Mouse (Mus musculus): ENCODE measurements around the gene Fam160a1.

The Fam160a1 gene

DNA sequence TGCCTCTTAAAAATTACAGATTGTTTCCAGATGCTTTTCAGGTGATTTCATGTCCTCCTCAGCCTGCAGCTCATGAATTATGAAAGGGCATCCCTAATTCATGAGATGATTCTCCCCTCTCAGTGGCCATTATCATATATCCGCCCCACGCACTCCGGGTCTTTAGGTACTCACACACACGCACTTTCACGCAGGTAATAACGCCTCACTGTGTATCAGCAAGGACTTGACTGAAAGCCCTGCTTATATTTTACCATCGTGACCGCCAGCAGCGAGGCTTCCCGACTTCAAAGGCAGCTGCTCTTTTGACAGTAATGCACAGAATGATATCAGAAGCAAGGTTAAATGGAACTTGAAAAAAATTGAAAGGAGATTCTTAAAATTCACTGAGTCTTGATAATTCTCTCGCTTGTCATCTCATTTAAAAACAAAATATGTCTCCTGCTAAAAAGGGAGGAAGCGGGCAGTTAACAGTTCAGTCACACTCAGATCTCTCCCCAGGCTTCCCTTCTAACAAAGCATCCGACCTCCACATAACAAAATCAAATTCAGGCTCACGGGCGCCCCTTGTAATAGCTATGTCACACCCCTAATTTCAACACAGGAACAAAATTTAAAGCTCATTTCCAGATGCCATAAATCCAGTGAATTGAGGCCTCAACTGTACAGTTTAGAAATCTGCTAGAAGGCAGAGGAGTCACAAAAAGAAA is 3.9 kb upstream of the Fam160a1 start:
- no peak for DNase-seq

DNA sequence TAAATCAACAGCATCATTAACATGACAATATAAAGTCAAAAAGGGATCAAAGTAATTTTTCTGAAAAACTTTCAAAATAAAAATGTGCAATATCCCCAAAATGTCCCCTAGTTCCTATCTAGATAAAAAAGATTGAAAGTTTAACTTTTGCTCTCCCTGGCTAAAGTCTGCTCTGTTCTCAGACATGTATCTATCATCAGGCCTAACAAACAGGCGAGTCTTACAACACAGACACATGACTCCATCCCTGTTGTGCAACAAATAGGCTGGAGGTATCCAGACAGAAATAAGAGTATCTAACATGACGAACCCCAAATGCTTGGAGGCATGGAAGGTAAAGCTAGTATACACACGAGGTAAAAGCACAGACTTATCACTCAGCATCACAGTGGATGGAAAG is 2.2 kb upstream of the Fam160a1 start:
- no peak for DNase-seq

DNA sequence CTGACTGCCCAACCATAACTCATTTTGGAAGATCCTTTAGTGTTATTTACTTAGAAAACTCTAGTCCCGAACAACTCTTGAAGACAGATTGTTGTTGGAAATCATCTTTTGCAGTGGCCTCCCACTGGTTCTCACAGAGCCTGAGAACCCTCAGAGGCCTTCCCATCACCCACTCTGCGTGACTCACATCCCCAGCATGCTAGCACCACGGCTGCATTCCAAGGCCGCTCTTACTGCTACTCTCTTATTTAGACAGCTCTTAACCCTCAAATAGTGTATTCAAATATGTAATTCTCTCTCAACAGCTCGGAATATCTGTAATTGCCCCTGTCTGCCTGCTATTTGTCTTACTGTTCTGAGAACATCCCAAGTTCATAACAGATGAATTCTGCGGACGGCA is 2.9 kb downstream of the Fam160a1 start:
- DNase-seq: peak; percentile 57

DNA sequence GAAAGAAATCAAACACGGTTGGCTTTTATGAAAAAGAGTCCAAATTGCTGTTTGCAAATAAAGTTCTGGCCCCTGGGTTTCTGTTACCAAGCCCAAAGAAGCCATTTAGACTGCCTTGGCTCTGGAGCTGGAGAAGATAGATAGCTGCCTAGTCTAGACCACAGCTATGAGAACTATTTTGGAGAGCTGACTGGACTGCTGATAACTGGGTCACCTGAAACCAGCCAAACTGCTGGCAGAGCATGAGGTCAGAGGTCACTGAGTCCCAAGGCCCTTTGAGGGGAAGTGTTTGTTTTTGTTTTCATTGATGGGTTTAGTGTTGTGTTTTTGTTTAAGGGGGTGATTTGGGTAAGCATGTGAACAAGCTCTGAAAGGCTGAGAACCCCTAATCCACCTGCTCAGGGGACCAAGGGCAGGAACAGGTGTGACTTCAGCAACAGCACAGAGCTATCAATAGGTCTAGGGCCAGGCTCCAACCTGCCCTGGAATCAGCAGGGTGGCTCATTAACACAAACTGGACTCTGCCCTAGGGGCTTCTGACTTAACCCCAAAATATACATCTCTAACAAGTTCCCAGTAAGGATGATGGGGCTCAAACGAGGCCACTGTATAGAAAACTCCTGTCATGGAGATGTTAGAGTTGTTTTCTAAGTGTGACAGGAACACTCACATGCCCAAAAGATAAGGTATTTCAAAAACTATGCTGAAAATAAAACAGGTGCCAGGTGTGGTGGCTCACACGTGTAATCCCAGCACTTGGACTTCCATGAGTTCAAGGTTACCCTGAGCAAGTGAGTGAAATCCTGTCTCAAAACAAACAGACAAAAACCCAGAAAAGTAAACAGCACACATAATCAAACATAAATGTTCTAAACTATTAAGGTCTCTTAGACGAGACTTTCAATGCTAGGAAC is 3.7 kb downstream of the Fam160a1 start:
- no peak for DNase-seq

- DNase-seq: no peak
Observed at GRCm38 (mm10) chr3:85812010-85812409, 5.1 kb downstream of the Fam160a1 start.

DNA sequence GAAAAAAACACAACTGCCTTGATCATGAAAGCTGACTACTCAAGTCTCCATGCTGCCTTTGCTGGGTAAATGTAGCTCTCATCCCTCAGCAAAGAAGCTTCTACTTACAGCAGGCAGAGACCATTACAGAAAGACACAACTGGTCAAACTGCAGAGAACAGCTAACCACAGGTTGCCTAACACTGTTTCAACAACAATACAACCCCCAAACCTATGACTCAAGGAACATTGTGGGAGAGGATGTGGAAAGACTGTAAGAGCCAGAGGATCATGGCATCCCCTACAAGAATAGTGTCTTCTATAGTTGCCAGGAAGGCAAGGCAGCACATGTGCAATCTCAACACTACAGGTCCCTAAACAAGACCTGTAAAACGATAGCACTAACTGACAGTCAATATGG is 23.9 kb downstream of the Fam160a1 start:
- DNase-seq: no peak

- no peak for DNase-seq
Observed at GRCm38 (mm10) chr3:85789748-85790147, 27.3 kb downstream of the Fam160a1 start.

DNA sequence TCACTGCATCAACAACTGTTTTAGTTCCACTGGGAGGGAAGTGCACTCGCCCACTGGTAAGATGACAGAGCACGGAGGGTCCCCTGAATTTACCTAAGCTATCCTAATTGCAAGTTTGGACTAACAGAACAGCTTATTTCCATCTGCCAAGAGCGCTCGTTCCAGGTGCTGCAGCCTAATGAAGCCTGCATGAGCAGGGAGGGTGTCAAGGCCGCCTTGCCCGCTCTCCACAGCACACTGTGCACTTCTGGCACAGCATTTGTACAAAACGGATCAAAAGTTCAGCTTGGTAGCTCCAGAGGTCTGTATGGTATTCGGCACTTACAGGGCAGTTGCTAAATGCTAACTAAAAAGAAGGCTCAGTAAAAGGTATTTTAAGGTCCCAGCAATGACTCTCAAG is 30.6 kb downstream of the Fam160a1 start:
- DNase-seq: no peak

GRCm38 (mm10) chr3:85780906-85781305 is 36.2 kb downstream of the Fam160a1 start:
- no peak for DNase-seq

DNA sequence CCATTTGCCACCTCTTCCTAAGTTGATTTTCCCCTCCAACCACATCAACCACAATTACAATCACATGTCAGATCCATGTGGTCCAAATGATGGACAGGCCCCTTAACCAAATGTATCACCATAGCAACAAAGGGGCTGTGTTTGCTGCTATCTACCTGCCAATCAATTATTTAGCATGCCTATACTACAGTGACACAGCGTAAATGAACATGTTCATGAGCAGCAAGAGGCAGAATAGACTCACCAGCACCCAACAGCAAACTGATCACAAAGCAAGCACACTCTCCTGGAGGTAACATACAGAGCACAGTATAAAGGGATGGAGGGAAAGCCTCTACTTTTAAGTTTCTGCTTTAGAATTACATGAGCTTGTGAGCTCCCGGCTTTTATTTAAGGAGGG is 36.8 kb downstream of the Fam160a1 start:
- DNase-seq: no peak

DNA sequence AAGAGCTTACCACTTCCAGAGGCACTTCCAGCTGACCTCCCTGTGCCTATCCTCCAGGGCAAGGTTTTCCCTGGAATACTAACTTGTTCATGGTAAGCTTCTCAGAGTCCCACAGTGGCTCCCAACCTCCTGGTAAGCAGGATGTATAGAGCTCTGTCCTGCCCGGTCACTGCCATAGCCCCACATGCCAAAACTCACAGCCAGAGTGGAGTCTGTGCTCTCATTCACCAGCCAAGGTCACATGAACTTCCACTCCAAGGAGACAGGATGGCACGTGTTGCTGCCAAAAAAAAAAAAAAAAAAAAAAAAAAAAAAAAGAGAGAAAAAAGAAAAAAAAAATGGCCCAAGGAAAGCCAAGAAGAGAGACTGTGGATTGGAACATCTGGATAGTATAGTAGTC is 39.2 kb downstream of the Fam160a1 start:
- no peak for DNase-seq

DNA sequence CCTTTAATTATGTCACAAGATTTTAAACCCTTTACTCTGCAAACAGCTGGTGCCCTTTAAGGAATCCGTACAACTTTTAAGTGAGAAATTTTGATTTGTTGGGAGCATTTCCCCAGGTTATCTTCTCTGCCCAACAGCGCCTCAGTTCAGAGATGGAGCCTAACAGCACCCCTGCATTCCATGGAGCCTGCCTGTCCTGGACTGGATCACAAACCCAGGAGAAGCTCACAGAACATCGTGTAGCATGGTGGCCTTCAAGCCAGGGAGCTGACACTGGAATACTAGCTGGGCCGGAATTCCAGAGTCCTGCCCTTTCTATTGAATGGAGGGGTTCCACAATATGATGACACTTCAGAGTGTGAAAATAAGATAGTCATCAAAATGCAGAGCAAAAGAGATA is 39.7 kb downstream of the Fam160a1 start:
- DNase-seq: no peak

DNA sequence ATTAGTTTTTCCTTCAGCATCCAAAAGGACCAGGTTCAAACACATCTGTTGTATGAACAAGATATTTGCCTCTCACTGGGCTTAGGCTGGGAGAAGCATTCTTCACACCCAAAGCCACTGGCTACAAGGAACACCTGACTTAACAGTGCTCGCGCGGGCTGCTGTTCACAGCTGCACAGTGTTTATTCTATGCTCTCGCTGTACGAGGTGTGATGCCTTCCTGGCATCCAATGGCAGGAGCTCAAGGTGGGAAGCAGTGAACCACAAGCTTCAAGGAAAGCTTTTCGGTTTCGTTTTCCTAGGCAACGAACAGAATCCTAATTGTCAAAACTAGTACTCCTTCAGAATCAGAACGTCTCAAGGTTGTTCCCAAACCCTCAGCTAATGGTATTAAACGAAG is 40.4 kb downstream of the Fam160a1 start:
- DNase-seq: no peak

- DNase-seq: no peak
Observed at GRCm38 (mm10) chr3:85776126-85776525, 41.0 kb downstream of the Fam160a1 start.

DNA sequence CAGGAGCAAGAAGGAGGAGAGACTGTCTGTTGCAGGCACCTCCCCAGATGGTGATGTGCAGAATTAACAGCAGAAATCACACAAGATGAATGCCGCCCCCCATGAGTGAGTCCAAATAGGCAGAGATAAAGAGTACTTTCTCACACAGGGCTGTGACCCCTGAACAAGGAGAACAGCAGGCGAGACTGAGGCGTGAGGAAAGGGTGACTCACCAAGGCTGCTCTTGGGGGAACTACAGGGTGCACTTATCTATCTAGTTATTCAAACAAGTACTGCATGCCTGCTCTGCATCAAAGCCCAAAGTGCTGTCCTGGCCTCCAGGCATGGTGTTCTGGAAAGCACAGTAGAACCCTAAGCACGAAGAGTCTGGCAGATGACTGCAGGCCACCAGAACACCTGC is 43.2 kb downstream of the Fam160a1 start:
- DNase-seq: no peak

DNA sequence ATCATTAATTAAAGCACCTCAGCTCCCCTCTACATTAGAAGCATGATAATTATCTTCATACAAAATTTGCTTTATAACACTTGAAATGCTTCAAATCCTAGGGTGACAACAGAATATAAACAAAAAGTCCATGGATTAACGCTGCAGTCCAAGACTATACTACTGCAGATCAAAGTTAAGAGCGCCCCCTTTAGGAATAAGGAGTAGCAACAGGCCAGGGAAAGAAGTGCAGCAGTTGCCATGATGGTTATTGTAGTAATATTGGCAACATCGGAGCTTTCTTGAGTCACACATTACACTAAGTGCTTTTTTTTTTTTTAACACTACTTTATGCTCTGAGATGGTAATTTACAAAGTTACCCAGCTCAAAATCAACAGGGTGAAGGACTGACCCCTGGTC is 43.7 kb downstream of the Fam160a1 start:
- DNase-seq: no peak

- DNase-seq: no peak
Observed at GRCm38 (mm10) chr3:85764937-85765337, 52.2 kb downstream of the Fam160a1 start.

- DNase-seq: no peak
Observed at GRCm38 (mm10) chr3:85764008-85764834, 52.9 kb downstream of the Fam160a1 start.

DNA sequence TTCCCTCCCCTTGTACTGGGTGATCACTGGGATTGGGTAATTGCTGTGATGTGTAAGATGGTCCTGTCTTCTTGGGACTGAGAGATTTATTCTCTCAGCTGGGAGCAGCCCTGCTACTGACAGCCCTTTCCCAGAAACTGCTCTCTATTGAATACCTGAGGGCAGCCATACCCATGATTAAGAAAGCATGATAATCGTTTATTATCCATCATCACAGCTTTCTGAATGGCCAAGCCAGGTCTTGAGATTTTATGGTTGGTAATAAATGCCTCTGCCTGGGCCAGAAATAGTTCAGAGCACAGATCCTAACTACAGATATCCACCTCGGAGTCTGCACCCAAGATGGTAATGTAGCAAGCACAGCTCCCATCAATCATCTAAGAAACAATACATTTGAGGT is 59.1 kb downstream of the Fam160a1 start:
- DNase-seq: no peak

DNA sequence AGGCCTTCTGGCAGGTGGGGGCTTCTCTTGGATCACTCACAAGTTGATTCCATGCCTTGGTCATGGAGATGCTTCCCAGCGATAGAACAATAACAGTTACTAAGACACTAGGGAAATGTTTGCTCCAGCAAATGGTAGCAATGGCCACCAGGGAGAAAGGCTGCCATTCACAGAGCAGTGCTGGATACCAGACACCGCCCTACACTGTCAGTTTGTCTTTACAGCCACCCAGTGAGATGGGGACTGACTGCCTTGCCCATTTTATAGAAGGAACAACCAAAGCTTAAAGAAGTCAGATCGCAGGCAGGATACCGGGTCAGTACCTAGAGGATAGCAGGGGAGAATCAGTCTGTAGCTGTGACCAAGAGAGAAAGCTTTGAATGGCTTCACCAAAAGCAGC is 59.7 kb downstream of the Fam160a1 start:
- DNase-seq: no peak

GRCm38 (mm10) chr3:85749348-85749747 is 67.7 kb downstream of the Fam160a1 start:
- DNase-seq: no peak

GRCm38 (mm10) chr3:85748863-85749262 is 68.2 kb downstream of the Fam160a1 start:
- peak; percentile 25 for DNase-seq

DNA sequence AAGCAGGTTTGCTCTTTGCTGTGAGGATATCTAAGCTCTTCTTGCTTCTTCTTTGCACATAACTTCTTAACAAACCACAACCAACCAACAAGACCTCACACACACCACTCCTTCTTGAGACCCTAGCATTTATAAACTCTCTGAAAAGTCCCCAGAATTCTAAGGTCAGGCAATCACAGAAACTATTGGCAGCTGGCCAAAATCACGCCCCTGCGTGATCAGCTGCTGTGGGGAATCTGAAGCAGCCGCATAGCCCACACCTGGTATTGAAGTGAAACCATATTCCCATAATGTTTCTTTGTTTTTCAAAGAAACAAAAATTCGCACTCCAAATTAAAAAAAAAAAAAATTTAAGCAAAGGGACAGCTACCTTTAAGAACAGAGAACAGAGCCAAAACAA is 71.0 kb downstream of the Fam160a1 start:
- DNase-seq: no peak
